Mouse (Mus musculus): ENCODE measurements at regions not wholly inside any gene's neighbourhood (a gene's known extent, or its start where the extent isn't known, plus 50 kb on each side); places are given as distances from the start of the nearest gene placed in this dataset.

DNA sequence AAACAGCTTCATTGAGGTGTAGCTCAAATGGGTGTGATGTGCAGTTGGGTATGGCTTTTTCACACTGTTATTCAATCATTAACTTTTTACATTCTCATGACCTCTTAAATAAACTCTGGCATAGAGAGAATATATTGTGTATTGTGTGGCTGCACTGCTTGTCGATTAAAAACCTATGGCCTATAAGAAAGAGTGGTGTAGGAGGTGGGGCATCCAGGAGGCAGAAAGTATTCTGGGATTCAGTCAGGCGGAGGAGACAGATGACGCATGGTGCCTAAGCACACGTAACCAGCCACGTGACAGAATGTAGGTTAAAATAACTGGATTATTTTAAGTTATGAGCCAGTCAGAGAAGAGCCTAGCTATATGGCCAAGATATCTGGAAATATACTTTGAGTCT is 78.2 kb upstream of the Slc16a7 start:
- H3K27me3 ChIP-seq, result no peaks in the 10 kb centered on the region
- H3K36me3 ChIP-seq (replicated peaks), result no peaks in the 10 kb centered on the region
- no peaks in the 10 kb centered on the region for H3K4me1 ChIP-seq
- H3K4me3 ChIP-seq (replicated peaks), result no peak overlapping the region
- no peak overlapping the region for H3K4me2 ChIP-seq
- no peak overlapping the region for H3K9ac ChIP-seq
- H3K27ac ChIP-seq, result no peak overlapping the region
- WGBS, result 91% methylated on average over 5 of the region's 5 CpGs
- ATAC-seq (ENCODE audit: low FRiP score), result no peak
- H3K9me3 ChIP-seq, result no peaks in the 10 kb centered on the region

DNA sequence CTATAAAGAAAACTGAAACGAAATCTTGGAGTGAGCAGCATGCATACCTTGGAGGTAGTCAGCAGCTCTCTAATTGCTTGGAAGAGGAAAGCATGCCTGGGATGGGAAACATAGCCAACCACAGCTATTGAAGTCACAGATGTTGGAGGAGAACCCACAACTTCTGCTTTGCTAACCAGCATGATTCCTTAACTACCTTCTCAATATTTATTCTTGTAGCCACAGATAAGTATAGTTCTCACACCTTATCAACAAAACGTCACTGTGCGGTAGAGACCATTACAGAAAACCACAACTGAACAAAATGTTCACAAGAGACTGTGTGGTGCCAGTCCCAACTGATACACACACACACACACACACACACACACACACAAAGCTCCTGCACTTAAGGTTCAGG is 99.1 kb upstream of the Slc16a7 start:
- Histone ChIP-seq H3K9ac (no peak overlapping the region), H3K4me1 (no peaks in the 10 kb centered on the region; the same call in 1 of the 2 replicates), H3K27ac (no peak overlapping the region), H3K9me3 (no peaks in the 10 kb centered on the region), H3K4me2 (no peak overlapping the region), H3K27me3 (no peaks in the 10 kb centered on the region), H3K36me3 (replicated peaks) (no peaks in the 10 kb centered on the region), H3K4me3 (replicated peaks) (no peak overlapping the region)
- ATAC-seq (ENCODE audit: low FRiP score), result no peak
- 89% methylated on average over 3 of the region's 3 CpGs for WGBS

DNA sequence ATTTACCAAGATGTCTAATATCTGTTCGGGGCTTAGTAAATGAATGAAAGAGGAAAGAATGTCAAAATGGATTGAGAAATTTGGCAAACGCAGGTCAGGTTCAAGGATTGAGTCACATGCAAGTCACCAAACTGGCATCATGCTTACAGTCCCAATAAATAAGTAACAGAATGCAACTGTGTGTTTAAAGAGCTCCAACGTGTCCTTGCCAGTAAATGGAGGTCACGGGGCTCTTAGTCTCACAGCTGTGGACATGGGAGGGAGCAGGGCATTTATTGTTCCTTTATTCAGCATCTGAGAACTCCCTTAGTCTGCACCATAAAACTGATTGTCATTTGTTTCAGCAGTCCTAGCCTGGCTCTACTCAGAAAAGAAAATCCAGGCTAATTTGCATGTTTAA is 101.1 kb upstream of the Slc16a7 start:
- no peaks in the 10 kb centered on the region for H3K27me3 ChIP-seq
- no peak for ATAC-seq (ENCODE audit: low FRiP score)

DNA sequence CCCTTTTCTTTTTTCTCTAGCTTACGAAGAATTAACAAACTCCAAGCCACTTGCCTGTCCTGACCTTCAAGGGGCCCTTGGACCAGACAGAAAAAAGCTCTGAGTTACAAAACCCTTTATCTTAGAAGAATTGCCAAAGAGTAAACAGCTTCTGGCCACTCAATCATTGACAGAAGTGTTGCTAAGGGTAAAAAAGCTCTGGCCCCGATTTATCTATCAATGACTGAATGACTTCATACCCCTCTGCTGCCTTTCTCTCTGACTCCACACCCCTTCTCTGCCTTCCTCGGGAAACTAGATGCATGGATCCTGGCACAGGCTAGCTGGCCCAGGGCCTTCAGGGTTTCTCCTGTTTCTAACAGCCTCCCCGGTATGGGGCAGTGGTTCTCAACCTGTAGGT is 105.2 kb upstream of the Slc16a7 start:
- Histone ChIP-seq H3K27ac (no peak overlapping the region), H3K4me2 (no peak overlapping the region), H3K4me1 (no peaks in the 10 kb centered on the region; the same call in 1 of the 2 replicates), H3K27me3 (no peaks in the 10 kb centered on the region), H3K4me3 (replicated peaks) (no peak overlapping the region), H3K9ac (no peak overlapping the region), H3K36me3 (replicated peaks) (no peaks in the 10 kb centered on the region), H3K9me3 (no peaks in the 10 kb centered on the region)
- no peak for ATAC-seq (ENCODE audit: low FRiP score)
- 88% methylated on average over 4 of the region's 4 CpGs for WGBS

More for the DNA sequence above, 101.1 kb upstream of the Slc16a7 start:
- no peaks in the 10 kb centered on the region for H3K36me3 ChIP-seq (replicated peaks)
- 59% methylated on average over 4 of the region's 4 CpGs for WGBS
- no peak overlapping the region for H3K4me3 ChIP-seq (replicated peaks)
- no peak overlapping the region for H3K4me2 ChIP-seq
- H3K27ac ChIP-seq, result no peak overlapping the region
- H3K9me3 ChIP-seq, result no peaks in the 10 kb centered on the region
- H3K9ac ChIP-seq, result no peak overlapping the region
- H3K4me1 ChIP-seq, result no peaks in the 10 kb centered on the region; the same call in 1 of the 2 replicates

- 0 out of 2 replicates have a peak, but pooled peaks cover 2% of the 10 kb centered on the region for H3K9me3 ChIP-seq
- no peaks in the 10 kb centered on the region for H3K36me3 ChIP-seq (replicated peaks)
- no peak overlapping the region for H3K4me3 ChIP-seq (replicated peaks)
- H3K27ac ChIP-seq, result no peak overlapping the region
- no peak overlapping the region for H3K4me2 ChIP-seq
- H3K27me3 ChIP-seq, result no peaks in the 10 kb centered on the region
- H3K4me1 ChIP-seq, result no peaks in the 10 kb centered on the region
- H3K9ac ChIP-seq, result no peak overlapping the region
- 36% methylated on average over 1 of the region's 1 CpGs for WGBS
- ATAC-seq (ENCODE audit: low FRiP score), result no peak
Observed at GRCm38 (mm10) chr10:125498347-125498746, 109.1 kb upstream of the Slc16a7 start.

DNA sequence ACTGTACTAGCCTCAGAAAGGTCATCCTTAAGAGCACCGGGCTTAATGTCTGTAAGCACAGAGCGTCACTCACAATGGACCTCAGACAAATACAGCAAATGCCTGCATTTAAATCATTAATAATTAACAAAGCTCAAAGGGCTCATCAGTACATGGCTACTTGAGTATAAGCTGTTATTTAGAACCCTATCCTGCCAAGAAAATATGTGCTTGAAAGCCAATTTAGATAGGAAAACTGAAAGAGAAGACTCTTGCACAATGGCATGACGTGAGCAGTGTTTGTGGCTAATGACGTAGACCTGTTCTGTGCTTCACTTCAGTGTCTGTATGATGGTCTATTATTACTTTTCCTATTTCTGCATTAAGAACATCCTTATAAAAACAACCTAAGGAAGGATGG is 111.1 kb upstream of the Slc16a7 start:
- Histone ChIP-seq H3K4me2 (no peak overlapping the region), H3K9me3 (0 out of 2 replicates have a peak, but pooled peaks cover 2% of the 10 kb centered on the region), H3K36me3 (replicated peaks) (no peaks in the 10 kb centered on the region), H3K4me1 (no peaks in the 10 kb centered on the region), H3K27me3 (no peaks in the 10 kb centered on the region), H3K27ac (no peak overlapping the region), H3K9ac (no peak overlapping the region), H3K4me3 (replicated peaks) (no peak overlapping the region)
- no peak for ATAC-seq (ENCODE audit: low FRiP score)
- 66% methylated on average over 4 of the region's 4 CpGs for WGBS

DNA sequence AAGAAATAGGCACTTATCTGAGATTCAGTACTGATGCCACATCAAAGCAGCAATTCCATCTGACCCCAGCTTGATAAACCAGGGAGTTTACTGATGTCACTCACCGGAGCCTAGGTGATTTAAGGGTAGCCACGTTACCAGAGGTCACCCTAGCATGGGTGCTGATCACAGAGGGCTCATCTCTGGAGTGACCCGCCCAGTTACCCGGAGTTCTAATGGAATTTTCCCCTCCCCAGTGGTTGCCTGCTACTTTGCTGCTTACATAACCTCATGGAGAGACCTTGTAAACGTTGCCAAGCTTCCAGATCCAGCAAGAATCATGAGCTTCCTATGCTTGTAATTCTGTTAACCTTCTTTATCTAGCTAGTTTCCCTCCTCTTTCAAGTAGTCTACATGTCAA is 125.8 kb upstream of the Slc16a7 start:
- no peak overlapping the region for H3K4me2 ChIP-seq
- no peak overlapping the region for H3K9ac ChIP-seq
- H3K27me3 ChIP-seq, result no peaks in the 10 kb centered on the region
- no peaks in the 10 kb centered on the region for H3K4me1 ChIP-seq
- H3K9me3 ChIP-seq, result no peaks in the 10 kb centered on the region
- H3K36me3 ChIP-seq (replicated peaks), result no peaks in the 10 kb centered on the region
- H3K27ac ChIP-seq, result no peak overlapping the region
- H3K4me3 ChIP-seq (replicated peaks), result no peak overlapping the region
- 83% methylated on average over 5 of the region's 5 CpGs for WGBS
- ATAC-seq (ENCODE audit: low FRiP score), result no peak

GRCm38 (mm10) chr10:125530876-125531275 is 141.6 kb upstream of the Slc16a7 start:
- H3K36me3 ChIP-seq (replicated peaks), result no peaks in the 10 kb centered on the region
- H3K27ac ChIP-seq, result no peak overlapping the region
- no peaks in the 10 kb centered on the region for H3K4me1 ChIP-seq
- no peak overlapping the region for H3K9ac ChIP-seq
- no peaks in the 10 kb centered on the region for H3K27me3 ChIP-seq
- WGBS, result 94% methylated on average over 6 of the region's 6 CpGs
- no peak overlapping the region for H3K4me3 ChIP-seq (replicated peaks)
- ATAC-seq (ENCODE audit: low FRiP score), result no peak
- no peaks in the 10 kb centered on the region for H3K9me3 ChIP-seq
- H3K4me2 ChIP-seq, result no peak overlapping the region

- Histone ChIP-seq H3K27me3 (no peaks in the 10 kb centered on the region), H3K4me2 (no peak overlapping the region), H3K9ac (no peak overlapping the region), H3K36me3 (replicated peaks) (no peaks in the 10 kb centered on the region), H3K9me3 (no peaks in the 10 kb centered on the region), H3K4me1 (no peaks in the 10 kb centered on the region), H3K27ac (no peak overlapping the region), H3K4me3 (replicated peaks) (no peak overlapping the region)
- peak; percentile 65; the same call in 1 of the 2 replicates for ATAC-seq (ENCODE audit: low FRiP score)
- WGBS, result 47% methylated on average over 1 of the region's 1 CpGs
Observed at GRCm38 (mm10) chr10:125538316-125538715, 149.1 kb upstream of the Slc16a7 start.

- WGBS, result 25% methylated on average over 7 of the region's 7 CpGs
- no peaks in the 10 kb centered on the region for H3K36me3 ChIP-seq (replicated peaks)
- 0 out of 2 replicates have a peak overlapping the region, but pooled peaks have one; percentile 32 for H3K27ac ChIP-seq
- no peak overlapping the region for H3K9ac ChIP-seq
- H3K9me3 ChIP-seq, result no peaks in the 10 kb centered on the region
- no peaks in the 10 kb centered on the region for H3K27me3 ChIP-seq
- peak; percentile 73; the same call in 1 of the 2 replicates for ATAC-seq (ENCODE audit: low FRiP score)
- H3K4me1 ChIP-seq, result peaks cover 2% of the 10 kb centered on the region; the same call in 1 of the 2 replicates
- no peak overlapping the region for H3K4me2 ChIP-seq
- H3K4me3 ChIP-seq (replicated peaks), result no peak overlapping the region
Observed at GRCm38 (mm10) chr10:125586489-125587147, 197.4 kb upstream of the Slc16a7 start.

DNA sequence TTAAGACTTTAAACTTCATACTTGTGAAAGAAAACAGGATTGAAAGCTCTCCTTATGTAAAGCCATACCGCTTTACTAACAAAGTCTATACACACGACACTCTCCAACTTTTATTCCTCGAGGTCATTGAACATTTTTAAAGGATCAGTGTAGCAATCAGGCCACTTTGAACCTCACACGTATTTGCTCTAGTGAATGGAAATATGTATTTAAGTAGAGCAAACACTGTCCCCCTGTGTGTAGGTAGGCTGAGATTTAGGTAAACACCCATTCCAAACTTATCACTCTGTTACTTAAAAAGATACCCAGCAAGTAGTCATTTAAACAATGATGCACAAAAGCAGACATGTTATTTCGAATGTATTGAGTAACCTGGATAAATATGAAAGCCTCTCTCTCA is 203.7 kb upstream of the Slc16a7 start:
- ATAC-seq (ENCODE audit: low FRiP score), result no peak
- no peak overlapping the region for H3K9ac ChIP-seq
- 91% methylated on average over 5 of the region's 5 CpGs for WGBS
- no peak overlapping the region for H3K27ac ChIP-seq
- no peaks in the 10 kb centered on the region for H3K36me3 ChIP-seq (replicated peaks)
- H3K9me3 ChIP-seq, result no peaks in the 10 kb centered on the region
- H3K4me3 ChIP-seq (replicated peaks), result no peak overlapping the region
- H3K4me2 ChIP-seq, result no peak overlapping the region
- no peaks in the 10 kb centered on the region for H3K27me3 ChIP-seq
- no peaks in the 10 kb centered on the region for H3K4me1 ChIP-seq

DNA sequence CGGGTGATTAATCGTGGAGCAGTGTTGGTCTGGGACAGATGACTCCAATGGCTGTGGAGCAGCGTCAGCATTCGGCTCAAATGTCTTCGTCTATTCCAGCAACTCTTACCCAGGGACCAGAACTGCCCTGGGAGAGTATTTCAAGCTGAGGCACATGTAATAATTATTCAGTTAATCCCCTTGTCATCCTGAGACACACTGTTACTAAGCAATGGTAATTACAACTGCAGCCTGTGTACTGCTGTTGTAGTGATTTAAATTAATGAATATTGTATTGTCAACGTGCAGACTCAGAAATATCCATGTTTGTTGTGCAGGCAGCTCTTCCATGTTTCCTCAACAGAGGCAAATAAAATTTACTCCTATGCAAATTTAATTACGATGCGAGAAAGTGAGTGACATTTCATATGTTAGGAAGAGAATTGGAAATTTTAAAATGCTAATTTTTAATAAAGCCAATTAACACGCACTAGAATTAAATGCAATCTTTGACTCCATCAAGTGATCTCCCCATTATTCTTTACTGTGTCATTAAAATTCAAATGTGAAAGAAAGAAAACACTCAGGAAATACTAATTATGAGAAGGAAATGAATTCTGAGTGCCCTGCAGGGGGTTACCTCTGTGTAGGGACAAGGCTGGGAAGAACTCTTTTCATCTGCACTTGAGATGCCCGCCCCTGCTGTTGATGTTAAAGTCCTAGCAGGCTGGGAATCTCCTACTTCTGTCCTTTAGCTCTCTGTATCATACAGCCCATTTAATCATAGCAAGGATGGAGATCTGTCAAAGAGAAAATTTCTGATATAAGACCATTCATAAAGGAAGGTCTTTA is 218.7 kb upstream of the Slc16a7 start:
- H3K27me3 ChIP-seq, result 0 out of 2 replicates have a peak, but pooled peaks cover 5% of the 10 kb centered on the region
- no peak overlapping the region for H3K27ac ChIP-seq
- no peak overlapping the region for H3K9ac ChIP-seq
- H3K4me1 ChIP-seq, result peaks cover 5% of the 10 kb centered on the region
- ATAC-seq (ENCODE audit: low FRiP score), result peak; percentile 79
- no peaks in the 10 kb centered on the region for H3K9me3 ChIP-seq
- no peaks in the 10 kb centered on the region for H3K36me3 ChIP-seq (replicated peaks)
- no peak overlapping the region for H3K4me3 ChIP-seq (replicated peaks)
- WGBS, result 40% methylated on average over 10 of the region's 10 CpGs
- no peak overlapping the region for H3K4me2 ChIP-seq

Measured in forebrain, embryonic 12.5 days (tissue).